In the genomic region with DNA sequence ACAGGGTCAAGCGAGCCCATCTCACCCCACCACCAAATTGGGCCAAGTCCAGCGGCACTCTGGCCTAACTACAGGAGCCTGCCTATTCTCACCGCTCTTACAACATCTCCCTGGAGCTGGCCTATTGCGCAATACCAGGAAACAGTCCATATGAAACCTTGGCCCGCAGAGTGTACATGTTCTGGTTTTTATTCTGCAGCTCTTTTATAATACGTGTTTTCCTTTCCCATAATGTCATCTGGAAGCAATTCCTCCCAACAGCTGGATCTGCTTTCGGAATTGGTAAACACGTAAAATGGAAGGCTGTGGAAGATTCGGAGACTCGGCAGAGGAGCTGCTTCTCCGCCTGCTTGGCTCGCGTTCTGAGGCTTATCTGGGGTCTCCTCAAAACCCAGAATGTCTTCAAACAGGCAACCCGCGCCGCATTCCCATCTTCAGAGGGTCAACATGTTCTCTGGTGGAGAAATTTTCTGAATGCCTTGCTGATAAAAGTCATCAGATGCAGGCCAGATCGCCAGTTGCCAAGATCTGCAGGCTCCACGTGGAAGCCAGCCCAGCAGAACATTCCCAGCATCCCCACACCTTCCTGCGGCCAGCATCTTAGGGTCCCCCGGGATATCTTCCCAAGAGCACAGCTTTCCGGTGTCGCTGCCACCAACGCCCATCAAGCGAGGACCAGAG, we compare ENCODE assay signal across 8 mouse cellular contexts.
A peak's percentile ranks its signal among the peaks of the same experiment; 100 is the strongest.
DNase-seq lines count a peak whose midpoint lies in the region; ATAC-seq and TF ChIP-seq lines count a peak whose summit lies in the region.

No protein-coding gene starts in this region.

- intact Hi-C loops in heart, adult 2 months (cut with DNase I), result loop anchor here (5.0 kb wide), 1 partner anchor 45 kb away; no protein-coding TSS in a partner anchor

- no peaks in the 10 kb centered on the region for H3K36me3 ChIP-seq in E14TG2a.4 (ENCODE audit: insufficient read depth, low read length)
- peaks cover 2% of the 10 kb centered on the region; the same call in 1 of the 2 replicates for H3K36me3 ChIP-seq in heart, adult 2 months (ENCODE audit: control insufficient read depth, insufficient read depth, low read length)
- H3K36me3 ChIP-seq in macrophage (ENCODE audit: inconsistent target), result no peaks in the 10 kb centered on the region
- H3K36me3 ChIP-seq in forebrain, embryonic 13.5 days (ENCODE audit: poor library complexity, severe bottlenecking), result no peaks in the 10 kb centered on the region

- H3K27me3 ChIP-seq in E14TG2a.4 (ENCODE audit: insufficient read depth, low read length), result 0 out of 2 replicates have a peak, but pooled peaks cover 3% of the 10 kb centered on the region
- H3K27me3 ChIP-seq in heart, adult 2 months (ENCODE audit: control insufficient read depth, insufficient read depth, low read length), result no peaks in the 10 kb centered on the region
- no peaks in the 10 kb centered on the region for H3K27me3 ChIP-seq in forebrain, embryonic 13.5 days

- H3K9ac ChIP-seq in heart, adult 2 months (ENCODE audit: low read depth, low read length), result no peak overlapping the region; the same call in 1 of the 2 replicates
- H3K9ac ChIP-seq in forebrain, embryonic 13.5 days, result no peak overlapping the region

- 40% methylated on average over 24 of the region's 24 CpGs for WGBS in heart, adult 2 months
- 75% methylated on average over 24 of the region's 24 CpGs for WGBS in macrophage (ENCODE audit: missing documents)
- 78% methylated on average over 24 of the region's 24 CpGs for WGBS in forebrain, embryonic 13.5 days

- ATAC-seq in activated CD4-positive, CD25-positive, alpha-beta regulatory T cell, adult 4 months, result no peak
- no peak for ATAC-seq in forebrain, embryonic 13.5 days

- no peak overlapping the region for H3K4me2 ChIP-seq in forebrain, embryonic 13.5 days

- TF ChIP-seq EP300 in heart, adult 2 months (IDR thresholded peaks at IDR 0.05; ENCODE audit: insufficient read depth, low read depth, low read length), result 0 out of 2 replicates have a peak, but pooled peaks have one; percentile 57

- peak; percentile 59 for DNase-seq in adrenal gland, postnatal 14 days
- peak; percentile 79 to 85 for DNase-seq in heart, adult 2 months
- peak; percentile 53 for DNase-seq in kidney, postnatal 14 days
- DNase-seq in cerebellum, adult 11 months, result no peak

- TF ChIP-seq CTCF in E14TG2a.4 (conservative IDR thresholded peaks at IDR 0.05; ENCODE audit: low read length), result no peak
- TF ChIP-seq CTCF in heart, adult 2 months (IDR thresholded peaks at IDR 0.05), result no peak

- H3K27ac ChIP-seq in heart, adult 2 months, result peak overlapping the region; percentile 77
- peak overlapping the region; percentile 29 for H3K27ac ChIP-seq in macrophage
- H3K27ac ChIP-seq in forebrain, embryonic 13.5 days, result no peak overlapping the region

- H3K9me3 ChIP-seq in E14TG2a.4 (ENCODE audit: low read length), result no peaks in the 10 kb centered on the region
- H3K9me3 ChIP-seq in forebrain, embryonic 13.5 days (replicated peaks), result no peaks in the 10 kb centered on the region

- 0 out of 2 replicates have a peak, but pooled peaks have one; percentile 12 for TF ChIP-seq POLR2A in heart, adult 2 months (IDR thresholded peaks at IDR 0.05; ENCODE audit: insufficient read depth, low read depth, low read length)

- peak overlapping the region; percentile 61 for H3K4me3 ChIP-seq in E14TG2a.4 (replicated peaks; ENCODE audit: low read length)
- H3K4me3 ChIP-seq in heart, adult 2 months, result no peak overlapping the region; the same call in 1 of the 2 replicates
- no peak overlapping the region for H3K4me3 ChIP-seq in macrophage (ENCODE audit: inconsistent target)
- no peak overlapping the region for H3K4me3 ChIP-seq in forebrain, embryonic 13.5 days

- H3K79me2 ChIP-seq in heart, adult 2 months (replicated peaks; ENCODE audit: control insufficient read depth, insufficient read depth, low read length), result no peaks in the 10 kb centered on the region
- no peaks in the 10 kb centered on the region for H3K79me2 ChIP-seq in macrophage (ENCODE audit: inconsistent target)

- H3K4me1 ChIP-seq in E14TG2a.4 (replicated peaks; ENCODE audit: low read depth, low read length), result peaks cover 42% of the 10 kb centered on the region
- H3K4me1 ChIP-seq in heart, adult 2 months (ENCODE audit: control insufficient read depth, insufficient read depth, low read length), result peaks cover 13% of the 10 kb centered on the region
- H3K4me1 ChIP-seq in forebrain, embryonic 13.5 days, result peaks cover 6% of the 10 kb centered on the region; the same call in 1 of the 2 replicates
